Mouse (Mus musculus): ENCODE measurements at regions not wholly inside any gene's neighbourhood (a gene's known extent, or its start where the extent isn't known, plus 50 kb on each side); places are given as distances from the start of the nearest gene placed in this dataset.

DNA sequence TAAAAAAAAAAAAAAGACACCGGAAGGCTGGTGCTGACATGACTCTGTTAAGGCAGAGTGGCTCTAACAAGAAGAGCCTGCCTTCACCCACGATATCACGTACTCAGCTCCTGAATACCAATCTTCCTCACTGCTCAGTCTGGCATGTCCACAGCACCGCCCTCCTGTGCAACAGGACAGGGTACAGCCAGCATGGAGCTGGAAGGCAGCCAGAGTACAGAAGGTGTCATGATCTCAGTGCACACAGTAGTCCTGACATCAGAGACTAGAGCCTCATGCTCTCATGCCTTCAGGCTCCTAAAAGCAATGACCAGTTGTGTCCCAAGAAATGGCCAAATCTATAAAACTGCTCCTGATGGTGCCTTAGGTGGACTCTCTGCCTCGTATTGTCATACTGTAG, 229.7 kb upstream of the Zdhhc25 start:
- TF ChIP-seq MAX (IDR thresholded peaks at IDR 0.05; ENCODE audit: low read length): no peak
- no peak for TF ChIP-seq CTCF (IDR thresholded peaks at IDR 0.05 in 2 of 3, conservative IDR thresholded peaks at IDR 0.05 in 1 of 3; ENCODE audit: control insufficient read depth in 1 of 3, insufficient read depth in 1 of 3, low read depth in 2 of 3, low read length in 3 of 3, poor library complexity in 1 of 3, severe bottlenecking in 1 of 3)
- TF ChIP-seq GATA1 (IDR thresholded peaks at IDR 0.05; ENCODE audit: low read depth, low read length): no peak
- TF ChIP-seq TAL1 (IDR thresholded peaks at IDR 0.05; ENCODE audit: low read length): no peak
- no peak for TF ChIP-seq POLR2A (IDR thresholded peaks at IDR 0.05; ENCODE audit: control insufficient read depth in 1 of 2, insufficient read depth in 1 of 2, low read depth in 1 of 2, low read length in 2 of 2, poor library complexity in 1 of 2)
- TF ChIP-seq GABPA (IDR thresholded peaks at IDR 0.05; ENCODE audit: low read depth, low read length): no peak
